Mouse (Mus musculus): ENCODE data around the gene Capn3. TPM values are rescaled to one million over a fixed set of nuclear protein-coding genes. Genes with fewer than 3 reads are reported as not detected.

Capn3 gene
- polyA plus RNA-seq, 1 experiment from 2014 or later: 5.5 TPM

- peaks cover 9% of the 10 kb centered on the region for H3K4me1 ChIP-seq
Observed at GRCm38 (mm10) chr2:120496511-120496910, 40.7 kb downstream of the Capn3 start.

GRCm38 (mm10) chr2:120499971-120500471 lies 44.2 kb downstream of the Capn3 start:
- WGBS: 81% methylated on average over 6 of the region's 6 CpGs
- H3K4me1 ChIP-seq: peaks cover 22% of the 10 kb centered on the region
- H3K27ac ChIP-seq (replicated peaks): no peak overlapping the region
- H3K4me3 ChIP-seq: no peak overlapping the region
- peaks cover 16% of the 10 kb centered on the region for H3K36me3 ChIP-seq
- H3K9me3 ChIP-seq (replicated peaks): no peaks in the 10 kb centered on the region
- H3K27me3 ChIP-seq (ENCODE audit: low read depth, poor library complexity, severe bottlenecking): no peaks in the 10 kb centered on the region
- no peak for DNase-seq (ENCODE audit: low spot score)

More at GRCm38 (mm10) chr2:120496511-120496910, 40.7 kb downstream of the Capn3 start:
- Histone ChIP-seq H3K27ac (replicated peaks) (no peak overlapping the region), H3K9me3 (replicated peaks) (no peaks in the 10 kb centered on the region), H3K36me3 (no peaks in the 10 kb centered on the region), H3K27me3 (ENCODE audit: low read depth, poor library complexity, severe bottlenecking) (no peaks in the 10 kb centered on the region), H3K4me3 (no peak overlapping the region)
- DNase-seq (ENCODE audit: low spot score): no peak
- whole genome bisulfite sequencing: 83% methylated on average over 3 of the region's 3 CpGs

- Histone ChIP-seq H3K27ac (replicated peaks) (peak overlapping the region; percentile 69), H3K4me1 (peaks cover 22% of the 10 kb centered on the region), H3K9me3 (replicated peaks) (no peaks in the 10 kb centered on the region), H3K27me3 (ENCODE audit: low read depth, poor library complexity, severe bottlenecking) (no peaks in the 10 kb centered on the region), H3K36me3 (peaks cover 29% of the 10 kb centered on the region), H3K4me3 (no peak overlapping the region)
- DNase-seq (ENCODE audit: low spot score): peak; percentile 18
- 41% methylated on average over 17 of the region's 17 CpGs for WGBS
Observed at GRCm38 (mm10) chr2:120501136-120501918, 45.5 kb downstream of the Capn3 start.

- H3K4me3 ChIP-seq: no peak overlapping the region
- peaks cover 36% of the 10 kb centered on the region for H3K36me3 ChIP-seq
- no peaks in the 10 kb centered on the region for H3K27me3 ChIP-seq (ENCODE audit: low read depth, poor library complexity, severe bottlenecking)
- peaks cover 22% of the 10 kb centered on the region for H3K4me1 ChIP-seq
- H3K27ac ChIP-seq (replicated peaks): peak overlapping the region; percentile 69; the same call in 1 of the 2 replicates
- WGBS: 80% methylated on average over 13 of the region's 13 CpGs
- no peak for DNase-seq (ENCODE audit: low spot score)
- no peaks in the 10 kb centered on the region for H3K9me3 ChIP-seq (replicated peaks)
Observed at GRCm38 (mm10) chr2:120501931-120502604, 46.2 kb downstream of the Capn3 start.

DNA sequence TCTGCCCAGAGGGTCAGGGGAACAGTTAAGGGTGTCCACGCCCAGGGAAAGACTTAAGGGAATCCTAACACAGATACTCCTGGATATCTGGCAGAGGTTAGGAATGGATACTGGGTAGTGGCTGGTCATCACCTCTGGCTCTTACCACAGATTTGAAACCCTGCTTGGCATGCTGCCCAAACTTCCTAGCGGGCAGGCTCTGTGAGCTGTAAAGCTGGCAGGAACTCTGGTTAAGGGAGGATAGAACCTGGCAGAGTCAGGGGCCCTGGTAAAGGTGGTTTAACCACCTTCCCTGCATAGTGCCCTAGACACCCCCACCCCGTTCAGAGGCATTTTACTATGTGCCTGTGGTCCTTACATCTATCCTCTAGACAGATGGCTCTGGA lies 46.8 kb downstream of the Capn3 start:
- Histone ChIP-seq H3K4me3 (no peak overlapping the region), H3K36me3 (peaks cover 42% of the 10 kb centered on the region), H3K27ac (replicated peaks) (0 out of 2 replicates have a peak overlapping the region, but pooled peaks have one; percentile 69), H3K4me1 (peaks cover 22% of the 10 kb centered on the region), H3K9me3 (replicated peaks) (no peaks in the 10 kb centered on the region), H3K27me3 (ENCODE audit: low read depth, poor library complexity, severe bottlenecking) (no peaks in the 10 kb centered on the region)
- WGBS: 85% methylated on average over 3 of the region's 3 CpGs
- DNase-seq (ENCODE audit: low spot score): no peak

- Histone ChIP-seq H3K9me3 (replicated peaks) (no peaks in the 10 kb centered on the region), H3K4me3 (no peak overlapping the region), H3K27ac (replicated peaks) (no peak overlapping the region), H3K36me3 (peaks cover 47% of the 10 kb centered on the region), H3K27me3 (ENCODE audit: low read depth, poor library complexity, severe bottlenecking) (no peaks in the 10 kb centered on the region), H3K4me1 (peaks cover 22% of the 10 kb centered on the region)
- WGBS: 92% methylated on average over 6 of the region's 6 CpGs
- DNase-seq (ENCODE audit: low spot score): no peak
Observed at GRCm38 (mm10) chr2:120503094-120503493, 47.3 kb downstream of the Capn3 start.

DNA sequence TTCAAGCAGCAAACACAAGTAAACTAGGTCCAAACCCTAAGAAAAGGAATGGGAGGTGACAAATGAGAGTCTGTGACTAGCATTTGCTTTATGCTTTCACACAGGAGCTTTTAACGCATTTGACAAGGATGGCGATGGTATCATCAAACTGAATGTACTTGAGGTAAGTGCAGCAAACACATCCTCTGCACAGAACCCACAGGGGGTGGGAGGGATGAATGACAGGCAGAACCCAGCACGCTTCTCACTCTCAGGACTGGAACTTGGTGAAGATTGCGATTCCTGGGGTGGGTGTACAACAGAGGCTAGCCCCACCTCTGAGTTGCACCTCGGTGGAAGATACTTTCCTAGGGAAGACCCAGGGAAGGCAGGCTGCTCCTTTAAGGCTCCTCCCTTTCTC lies 48.2 kb downstream of the Capn3 start:
- H3K36me3 ChIP-seq: peaks cover 56% of the 10 kb centered on the region
- no peaks in the 10 kb centered on the region for H3K27me3 ChIP-seq (ENCODE audit: low read depth, poor library complexity, severe bottlenecking)
- H3K4me3 ChIP-seq: no peak overlapping the region
- peaks cover 22% of the 10 kb centered on the region for H3K4me1 ChIP-seq
- WGBS: 83% methylated on average over 5 of the region's 5 CpGs
- no peak overlapping the region for H3K27ac ChIP-seq (replicated peaks)
- DNase-seq (ENCODE audit: low spot score): no peak
- H3K9me3 ChIP-seq (replicated peaks): no peaks in the 10 kb centered on the region

DNA sequence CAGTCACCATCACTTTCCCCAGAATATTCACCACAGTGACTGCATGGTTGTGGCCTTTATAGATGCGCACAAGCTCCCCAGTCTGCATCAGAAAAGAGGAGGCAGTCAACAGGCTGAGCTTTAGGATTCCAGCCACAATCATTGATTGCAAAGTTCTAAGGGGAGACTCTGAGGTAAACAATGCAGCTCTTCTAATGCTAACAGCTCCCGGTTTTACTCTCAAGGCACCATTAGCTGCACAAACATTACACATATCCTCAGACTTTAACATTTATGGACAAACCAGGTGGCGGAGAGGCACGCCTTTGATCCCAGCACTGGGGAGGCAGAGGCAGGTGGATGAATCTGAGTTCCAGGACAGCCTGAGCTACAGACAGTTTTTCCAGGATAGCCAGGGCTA lies 58.4 kb downstream of the Capn3 start:
- Histone ChIP-seq H3K36me3 (peaks cover 97% of the 10 kb centered on the region), H3K27ac (replicated peaks) (no peak overlapping the region), H3K9me3 (replicated peaks) (no peaks in the 10 kb centered on the region), H3K27me3 (ENCODE audit: low read depth, poor library complexity, severe bottlenecking) (no peaks in the 10 kb centered on the region), H3K4me3 (no peak overlapping the region), H3K4me1 (no peaks in the 10 kb centered on the region)
- 93% methylated on average over 4 of the region's 4 CpGs for WGBS
- DNase-seq (ENCODE audit: low spot score): no peak

- no peak overlapping the region for H3K4me3 ChIP-seq
- H3K27me3 ChIP-seq (ENCODE audit: low read depth, poor library complexity, severe bottlenecking): no peaks in the 10 kb centered on the region
- H3K27ac ChIP-seq (replicated peaks): no peak overlapping the region
- peaks cover 100% of the 10 kb centered on the region for H3K36me3 ChIP-seq
- H3K9me3 ChIP-seq (replicated peaks): no peaks in the 10 kb centered on the region
- WGBS: 93% methylated on average over 5 of the region's 5 CpGs
- DNase-seq (ENCODE audit: low spot score): no peak
- H3K4me1 ChIP-seq: no peaks in the 10 kb centered on the region
Observed at GRCm38 (mm10) chr2:120518547-120519210, 62.9 kb downstream of the Capn3 start.

DNA sequence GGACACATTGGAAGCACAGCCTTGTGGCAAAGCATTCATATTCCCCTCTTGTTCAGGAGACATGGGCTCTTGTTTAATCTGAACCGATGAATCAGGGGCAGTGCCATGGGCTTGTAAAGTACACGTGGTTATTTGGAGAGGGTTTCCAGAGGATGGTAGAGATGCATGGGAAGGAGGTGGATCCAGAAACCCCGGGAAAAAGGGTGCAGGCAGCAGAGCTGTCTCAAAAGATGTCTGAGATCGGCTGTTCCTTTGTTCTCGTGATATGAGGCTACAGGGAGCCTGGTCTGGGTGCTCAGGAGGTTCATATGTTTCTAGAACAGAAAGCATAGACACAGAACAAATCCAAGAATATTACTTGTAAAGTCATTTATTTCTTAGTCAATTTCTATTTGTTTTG lies 71.0 kb downstream of the Capn3 start:
- Histone ChIP-seq H3K4me1 (no peaks in the 10 kb centered on the region), H3K9me3 (replicated peaks) (no peaks in the 10 kb centered on the region), H3K36me3 (peaks cover 100% of the 10 kb centered on the region), H3K27ac (replicated peaks) (no peak overlapping the region), H3K4me3 (no peak overlapping the region), H3K27me3 (ENCODE audit: low read depth, poor library complexity, severe bottlenecking) (no peaks in the 10 kb centered on the region)
- WGBS: 92% methylated on average over 5 of the region's 5 CpGs
- no peak for DNase-seq (ENCODE audit: low spot score)

DNA sequence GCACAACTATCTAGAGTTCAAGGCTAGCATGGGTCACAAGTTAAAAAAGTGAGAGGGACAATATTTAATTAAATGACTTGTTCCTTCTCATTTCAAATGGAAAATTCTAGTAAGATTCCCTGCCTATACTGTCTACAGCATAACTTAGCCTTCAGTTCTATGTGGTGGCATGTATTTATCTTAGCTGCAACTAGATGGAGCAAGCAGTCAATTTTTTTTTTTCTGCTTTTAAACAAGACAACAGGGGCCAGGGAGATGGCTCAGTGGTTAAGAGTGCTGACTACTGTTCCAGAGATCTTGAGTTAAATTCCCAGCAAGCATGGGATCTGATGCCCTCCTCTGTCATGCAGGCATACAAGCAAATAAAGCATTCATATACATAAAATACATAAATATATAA lies 73.7 kb downstream of the Capn3 start:
- no peak overlapping the region for H3K4me3 ChIP-seq
- DNase-seq (ENCODE audit: low spot score): no peak
- H3K27ac ChIP-seq (replicated peaks): no peak overlapping the region
- H3K36me3 ChIP-seq: peaks cover 99% of the 10 kb centered on the region
- no peaks in the 10 kb centered on the region for H3K9me3 ChIP-seq (replicated peaks)
- H3K4me1 ChIP-seq: no peaks in the 10 kb centered on the region
- no peaks in the 10 kb centered on the region for H3K27me3 ChIP-seq (ENCODE audit: low read depth, poor library complexity, severe bottlenecking)

DNA sequence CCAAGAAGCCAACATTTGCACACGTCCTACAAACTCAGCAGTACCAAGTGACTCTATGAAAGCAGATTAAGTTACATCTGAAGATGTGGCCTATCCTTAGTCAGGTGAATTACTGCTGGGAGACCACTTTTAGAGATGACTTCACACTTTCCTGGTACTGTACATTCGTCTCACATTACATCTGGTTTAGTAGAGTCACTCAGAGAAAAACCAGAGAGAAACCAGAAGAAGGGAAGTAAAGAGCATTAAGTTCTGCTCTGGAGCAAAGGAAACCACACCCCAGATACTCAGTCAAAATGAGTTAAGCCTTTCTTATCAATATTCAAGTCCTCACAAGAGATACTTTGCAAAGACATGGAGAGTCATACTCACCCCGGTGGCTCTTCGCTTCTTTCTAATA lies 75.4 kb downstream of the Capn3 start:
- Histone ChIP-seq H3K4me1 (no peaks in the 10 kb centered on the region), H3K27me3 (ENCODE audit: low read depth, poor library complexity, severe bottlenecking) (no peaks in the 10 kb centered on the region), H3K36me3 (peaks cover 98% of the 10 kb centered on the region), H3K4me3 (no peak overlapping the region), H3K27ac (replicated peaks) (no peak overlapping the region), H3K9me3 (replicated peaks) (no peaks in the 10 kb centered on the region)
- WGBS: 93% methylated on average over 4 of the region's 4 CpGs
- DNase-seq (ENCODE audit: low spot score): no peak

- H3K27ac ChIP-seq (replicated peaks): no peak overlapping the region
- H3K4me3 ChIP-seq: no peak overlapping the region
- peaks cover 56% of the 10 kb centered on the region for H3K36me3 ChIP-seq
- no peak for DNase-seq (ENCODE audit: low spot score)
- no peaks in the 10 kb centered on the region for H3K9me3 ChIP-seq (replicated peaks)
- no peaks in the 10 kb centered on the region for H3K27me3 ChIP-seq (ENCODE audit: low read depth, poor library complexity, severe bottlenecking)
- 87% methylated on average over 3 of the region's 3 CpGs for WGBS
- no peaks in the 10 kb centered on the region for H3K4me1 ChIP-seq
Observed at GRCm38 (mm10) chr2:120539333-120539732, 83.5 kb downstream of the Capn3 start.

All from midbrain, embryonic 10.5 days (tissue).